ENCODE assay signal across 21 mouse cellular contexts in genomic region chrX:142747428-142747827, GRCm38 (mm10).
DNase-seq lines count a peak whose midpoint lies in the region; ATAC-seq and TF ChIP-seq lines count a peak whose summit lies in the region.
"Had no signal": no experiment of that assay in that cellular context is flagged by ENCODE, and none has a peak within 500 bp of the region (broad histone marks: within the 10 kb centered on the region; RNA-seq: fewer than 3 reads in every experiment).

No protein-coding gene starts in this region.

- no peaks in the 10 kb centered on the region for H3K9me3 ChIP-seq in liver, embryonic 14.5 days (ENCODE audit: control insufficient read depth, low read length)
- H3K9me3 ChIP-seq in stomach, postnatal 0 days (ENCODE audit: control insufficient read depth, low read length), result no peaks in the 10 kb centered on the region
- no peaks in the 10 kb centered on the region for H3K9me3 ChIP-seq in liver, embryonic 11.5 days (ENCODE audit: control insufficient read depth, low read length)
- H3K9me3 ChIP-seq: embryonic facial prominence, embryonic 15.5 days; heart, embryonic 12.5 days; hindbrain, embryonic 15.5 days; intestine, embryonic 15.5 days; limb, embryonic 13.5 days; midbrain, embryonic 10.5 days had no signal

- H3K9ac ChIP-seq in liver, embryonic 14.5 days (replicated peaks), result no peak overlapping the region
- H3K9ac ChIP-seq in stomach, postnatal 0 days (ENCODE audit: low read length), result no peak overlapping the region
- no peak overlapping the region for H3K9ac ChIP-seq in liver, embryonic 11.5 days (ENCODE audit: low read depth, low read length)
- H3K9ac ChIP-seq: embryonic facial prominence, embryonic 15.5 days; forebrain, postnatal 0 days; heart, embryonic 12.5 days; hindbrain, embryonic 15.5 days; intestine, embryonic 15.5 days; limb, embryonic 13.5 days had no signal

- H3K4me1 ChIP-seq in liver, embryonic 14.5 days (replicated peaks; ENCODE audit: control insufficient read depth in 2 of 2, insufficient read depth in 2 of 2, low read length in 1 of 2), result no peaks in the 10 kb centered on the region; a peak in 1 of 4 replicates
- no peaks in the 10 kb centered on the region for H3K4me1 ChIP-seq in stomach, postnatal 0 days (replicated peaks; ENCODE audit: control insufficient read depth, insufficient read depth)
- H3K4me1 ChIP-seq in liver, embryonic 11.5 days (replicated peaks; ENCODE audit: control insufficient read depth, insufficient read depth, low read length), result no peaks in the 10 kb centered on the region
- H3K4me1 ChIP-seq: embryonic facial prominence, embryonic 15.5 days; hindbrain, embryonic 15.5 days; intestine, embryonic 15.5 days; limb, embryonic 13.5 days had no signal

- in situ Hi-C loops in Patski (cut with MboI; ENCODE audit: low pct_unique_long_range_greater_than_20kb), result no loop called here

- no peak for ATAC-seq in liver, embryonic 14.5 days (ENCODE audit: insufficient read depth)
- no peak for ATAC-seq in Patski
- ATAC-seq in stomach, postnatal 0 days (ENCODE audit: low FRiP score, low TSS enrichment), result no peak
- ATAC-seq in liver, embryonic 11.5 days (replicated peaks; ENCODE audit: low FRiP score), result no peak
- ATAC-seq: forebrain, postnatal 0 days; intestine, embryonic 15.5 days had no signal

- TF ChIP-seq EP300 in liver, embryonic 14.5 days (IDR thresholded peaks at IDR 0.05; ENCODE audit: low read depth), result no peak
- TF ChIP-seq EP300 in stomach, postnatal 0 days (optimal IDR thresholded peaks at IDR 0.05), result no peak

- H3K36me3 ChIP-seq in liver, embryonic 14.5 days (replicated peaks; ENCODE audit: control insufficient read depth, insufficient read depth, low read depth), result no peaks in the 10 kb centered on the region
- no peaks in the 10 kb centered on the region for H3K36me3 ChIP-seq in stomach, postnatal 0 days (ENCODE audit: control insufficient read depth, insufficient read depth, low read length)
- H3K36me3 ChIP-seq in liver, embryonic 11.5 days (ENCODE audit: control insufficient read depth, insufficient read depth, low read length), result no peaks in the 10 kb centered on the region; the same call in 1 of the 2 replicates
- H3K36me3 ChIP-seq: embryonic facial prominence, embryonic 15.5 days; hindbrain, embryonic 15.5 days; intestine, embryonic 15.5 days had no signal

- peak; percentile 6; the same call in 1 of the 2 replicates for TF ChIP-seq CTCF in liver, embryonic 14.5 days (IDR thresholded peaks at IDR 0.05; ENCODE audit: low read depth)
- TF ChIP-seq CTCF in Patski (IDR thresholded peaks at IDR 0.05), result peak; percentile 33
- peak; percentile 41 for TF ChIP-seq CTCF in stomach, postnatal 0 days (IDR thresholded peaks at IDR 0.05; ENCODE audit: low read depth)

- no peak overlapping the region for H3K27ac ChIP-seq in liver, embryonic 14.5 days
- no peak overlapping the region for H3K27ac ChIP-seq in stomach, postnatal 0 days (replicated peaks)
- H3K27ac ChIP-seq in liver, embryonic 11.5 days (ENCODE audit: low read depth, low read length), result no peak overlapping the region
- H3K27ac ChIP-seq: embryonic facial prominence, embryonic 15.5 days; hindbrain, embryonic 15.5 days; intestine, embryonic 15.5 days; limb, embryonic 13.5 days; midbrain, embryonic 10.5 days had no signal

- CTCF ChIA-PET in Patski (lab: Charles Lee), result interaction anchor here (0.7 kb wide), 1 partner anchor 20 kb away, joined by 3 read pairs; no protein-coding TSS in a partner anchor

- DNase-seq in liver, embryonic 14.5 days (ENCODE audit: low read depth in 3 of 3, low spot score in 3 of 3), result no peak
- DNase-seq in liver, result no peak
- DNase-seq in ES-CJ7 (ENCODE audit: low read depth, low spot score), result peak; percentile 8
- DNase-seq in Patski (ENCODE audit: low read depth, low spot score), result no peak
- no peak for DNase-seq in stomach, postnatal 0 days (ENCODE audit: low spot score)
- DNase-seq in spleen, postnatal 10 days (ENCODE audit: low spot score in 2 of 2), result no peak
- DNase-seq in liver, embryonic 11.5 days (ENCODE audit: low spot score), result no peak
- DNase-seq: adrenal gland, postnatal 25 days; cerebellum, adult 11 months; cerebellum, postnatal 25 days; embryo, embryonic 11 days; forebrain, postnatal 0 days; heart, postnatal 36 days; lung, postnatal 36 days; right cerebral cortex, postnatal 4 days had no signal

- H3K27me3 ChIP-seq in liver, embryonic 14.5 days (ENCODE audit: control insufficient read depth, insufficient read depth, low read length), result no peaks in the 10 kb centered on the region
- peaks cover 15% of the 10 kb centered on the region for H3K27me3 ChIP-seq in Patski
- H3K27me3 ChIP-seq in stomach, postnatal 0 days (ENCODE audit: control insufficient read depth, insufficient read depth, low read length), result no peaks in the 10 kb centered on the region
- H3K27me3 ChIP-seq in liver, embryonic 11.5 days (replicated peaks; ENCODE audit: control insufficient read depth, insufficient read depth, low read length), result no peaks in the 10 kb centered on the region
- H3K27me3 ChIP-seq: heart, embryonic 12.5 days; hindbrain, embryonic 15.5 days; intestine, embryonic 15.5 days had no signal

- no peak overlapping the region for H3K4me2 ChIP-seq in liver, embryonic 14.5 days (ENCODE audit: low read depth)
- H3K4me2 ChIP-seq in stomach, postnatal 0 days (replicated peaks; ENCODE audit: low read depth), result no peak overlapping the region
- H3K4me2 ChIP-seq in liver, embryonic 11.5 days, result no peak overlapping the region
- H3K4me2 ChIP-seq: embryonic facial prominence, embryonic 15.5 days; heart, embryonic 12.5 days; hindbrain, embryonic 15.5 days; intestine, embryonic 15.5 days; limb, embryonic 13.5 days had no signal

- H3K4me3 ChIP-seq in liver, embryonic 14.5 days (ENCODE audit: insufficient read depth in 1 of 2, low read depth in 2 of 2, low read length in 2 of 2), result no peak overlapping the region
- H3K4me3 ChIP-seq in stomach, postnatal 0 days (ENCODE audit: low read depth, low read length), result no peak overlapping the region
- H3K4me3 ChIP-seq in liver, embryonic 11.5 days (ENCODE audit: low read depth, low read length), result no peak overlapping the region
- H3K4me3 ChIP-seq: embryonic facial prominence, embryonic 15.5 days; heart, embryonic 12.5 days; hindbrain, embryonic 15.5 days; intestine, embryonic 15.5 days; limb, embryonic 13.5 days; midbrain, embryonic 10.5 days had no signal

- POLR2A ChIA-PET in Patski (lab: Charles Lee), result no interaction called here
